Mouse (Mus musculus) neutrophil, adult 65 days (primary cell): ENCODE results near the gene Gm609. TPM values are rescaled to one million over a fixed set of nuclear protein-coding genes. Genes with fewer than 3 reads are reported as not detected.

Experiments
- total RNA-seq: library from RNA; stranded (reverse); gene quantifications from 2 replicates; pipeline ENCODE4 v1.2.4, GENCODE M21; 2023

Gm609 gene
- total RNA-seq, result not detected in 2 replicates

DNA sequence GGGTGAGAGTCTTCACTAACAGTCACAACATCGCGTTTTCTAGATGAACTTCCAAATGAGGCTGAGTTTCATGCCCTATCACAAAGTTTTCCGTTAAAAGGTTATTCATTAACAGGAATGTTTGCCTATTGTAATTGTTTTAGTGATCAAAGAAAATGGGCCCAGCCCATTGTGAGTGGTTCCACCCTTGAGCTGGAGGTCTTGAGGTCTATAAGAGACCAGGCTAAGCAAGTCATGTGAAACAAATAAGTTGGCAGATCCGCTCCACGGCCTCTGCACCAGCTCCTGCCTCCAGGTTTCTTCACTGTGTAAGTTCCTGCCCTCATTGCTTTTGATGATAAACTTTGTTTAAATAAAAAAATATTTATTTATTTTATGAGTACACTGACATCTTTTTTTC, at the start of gene Gm609:
Gene Gm609 (minus strand): TSS at position 43 of the 400 bp plus-strand sequence.

DNA sequence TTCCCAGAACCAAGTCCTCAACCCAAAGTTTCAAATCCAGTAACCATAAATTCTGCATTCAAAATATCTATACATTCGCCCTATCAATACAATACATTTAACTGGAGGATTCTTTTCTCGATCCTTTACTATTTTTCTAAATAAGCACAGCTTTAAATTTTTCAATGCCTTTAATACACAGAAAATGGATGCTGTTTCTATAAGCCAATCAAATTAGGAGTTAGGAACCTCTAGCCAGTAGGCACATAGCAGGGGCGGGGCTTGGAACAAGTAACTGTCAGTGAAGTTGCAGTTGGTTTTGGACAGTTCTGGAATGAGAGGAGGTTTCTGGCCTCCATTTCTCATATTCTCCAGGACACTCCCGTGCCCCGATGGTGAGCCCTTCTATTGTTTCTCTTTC, 42.2 kb upstream of the Gm609 start, which contains the start of gene Slc9c1:
Gene Slc9c1 (plus strand): TSS at position 301 of the 400 bp plus-strand sequence.

DNA sequence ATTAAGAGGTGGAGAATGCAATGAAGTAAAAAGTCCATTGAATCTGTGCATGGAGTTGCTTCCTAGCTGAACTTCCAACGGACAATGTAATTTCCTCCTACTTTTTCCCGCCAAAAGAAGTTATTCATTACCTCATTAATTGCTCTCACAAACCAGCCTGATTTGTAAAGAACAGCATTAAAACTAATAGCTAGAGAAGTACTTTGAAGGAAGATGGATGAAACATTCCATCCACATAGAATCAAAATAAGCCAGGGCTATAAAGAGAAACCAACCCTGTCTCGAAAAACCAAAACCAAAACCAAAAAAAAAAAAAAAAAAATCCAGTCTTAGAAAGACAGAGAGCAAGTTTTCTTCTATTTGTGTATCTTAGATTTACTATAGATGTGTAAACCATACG, 39.2 kb upstream of the Gm609 start, which contains the start of gene Gm17783:
Gene Gm17783 (minus strand): TSS at position 101 of the 400 bp plus-strand sequence.

DNA sequence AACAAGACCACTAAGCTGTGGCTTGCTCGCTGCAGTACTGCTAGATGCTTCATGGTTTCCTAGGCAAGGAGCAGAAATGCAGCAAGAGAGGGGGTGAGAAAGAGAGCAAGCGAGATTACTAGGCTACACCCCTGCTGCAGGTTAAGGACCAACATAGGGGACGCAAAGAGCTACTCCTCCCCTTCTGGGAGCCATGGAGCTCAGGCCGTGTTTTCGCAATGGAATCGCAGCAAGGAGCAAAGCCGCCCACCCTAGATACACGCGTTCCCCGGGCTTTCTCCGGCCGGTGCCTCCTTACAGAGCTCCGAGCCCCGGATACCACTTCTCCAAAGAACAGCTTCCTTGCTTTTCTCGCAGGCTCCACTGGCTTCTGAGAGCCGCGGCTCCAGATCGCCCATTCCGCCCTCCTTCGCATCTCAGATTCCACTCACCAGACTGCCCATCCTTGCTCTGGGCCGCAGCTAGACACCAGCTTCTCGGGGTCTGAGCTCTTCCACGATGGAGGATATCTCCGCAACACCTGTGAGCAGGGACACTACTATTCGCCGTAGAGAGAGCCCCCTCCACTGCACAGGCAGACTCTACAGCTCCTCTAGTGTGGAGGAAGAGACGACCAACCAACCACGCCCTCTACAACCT, 84.2 kb downstream of the Gm609 start, which contains the start of gene Cd200:
Gene Cd200 (minus strand): TSS at position 629 of the 639 bp plus-strand sequence.

Other genes with a start within 250 kb of the Gm609 start
- gene Cd200, start 83.9 kb downstream of the Gm609 start, total RNA-seq, result 0.39 TPM in 1 of 2 replicates, not detected in the other
- not detected in 2 replicates for gene Gm17783, start 39.1 kb upstream of the Gm609 start, total RNA-seq
- not detected in 2 replicates for gene Slc9c1, start 42.3 kb upstream of the Gm609 start, total RNA-seq
- not detected in 2 replicates for gene Gcsam, start 117.4 kb upstream of the Gm609 start, total RNA-seq
- gene BC016579, start 161.1 kb upstream of the Gm609 start, total RNA-seq, result not detected in 2 replicates
- gene Tmprss7, start 200.7 kb upstream of the Gm609 start, total RNA-seq, result 0.69 TPM in 1 of 2 replicates, not detected in the other
- gene Tagln3, start 231.6 kb upstream of the Gm609 start, total RNA-seq, result 0.54 TPM in 1 of 2 replicates, not detected in the other
- 20.4 and 23.8 TPM in 2 replicates for gene Abhd10, start 250.0 kb upstream of the Gm609 start, total RNA-seq